Mouse (Mus musculus) neural tube, embryonic 15.5 days (tissue): ENCODE measurements at regions not wholly inside any gene's neighbourhood (a gene's known extent, or its start where the extent isn't known, plus 50 kb on each side); places are given as distances from the start of the nearest gene placed in this dataset.

ENCODE experiments used
- ATAC-seq: fragments of 200-750 bp; cut with Nextera tagmentation; 2 replicates; pipeline ENCODE4 v1.8.0; 2017; ENCODE audit warnings: mild to moderate bottlenecking, moderate TSS enrichment, moderate library complexity; ENCODE audit not compliant: low FRiP score
- H3K27ac ChIP-seq: fragments of 300-500 bp; sonication (generic); replicated peaks from 2 replicates; pipeline ENCODE4 v1.5.1; 2015; ENCODE audit warnings: mild to moderate bottlenecking, inconsistent platforms
- H3K27me3 ChIP-seq: fragments of 300-500 bp; sonication (generic); replicated peaks from 2 replicates; pipeline ENCODE4 v1.6.1; 2015; ENCODE audit warnings: inconsistent platforms
- H3K36me3 ChIP-seq: fragments of 300-500 bp; sonication (generic); 2 replicates; pipeline ENCODE4 v1.6.1; 2015; ENCODE audit warnings: inconsistent platforms
- H3K4me1 ChIP-seq: fragments of 300-500 bp; sonication (generic); 2 replicates; pipeline ENCODE4 v1.6.1; 2015; ENCODE audit warnings: inconsistent platforms
- H3K4me2 ChIP-seq: fragments of 300-500 bp; sonication (generic); 2 replicates; pipeline ENCODE4 v1.6.1; 2015; ENCODE audit warnings: inconsistent platforms, mild to moderate bottlenecking, moderate library complexity
- H3K4me3 ChIP-seq: fragments of 300-500 bp; sonication (generic); replicated peaks from 2 replicates; pipeline ENCODE4 v1.5.1; 2015; ENCODE audit warnings: mild to moderate bottlenecking, inconsistent platforms
- H3K9ac ChIP-seq: fragments of 300-500 bp; sonication (generic); replicated peaks from 2 replicates; pipeline ENCODE4 v1.6.1; 2015; ENCODE audit warnings: mild to moderate bottlenecking, inconsistent platforms
- H3K9me3 ChIP-seq: fragments of 300-500 bp; sonication (generic); replicated peaks from 2 replicates; pipeline ENCODE4 v1.6.1; 2016; ENCODE audit warnings: inconsistent platforms
- WGBS: fragments of 180-500 bp; shearing (Covaris S2); methylation state at CpG from one replicate; pipeline ENCODE4 v1.1.7; 2015; ENCODE audit warnings: mixed read lengths; 5-methylcytosine and 5-hydroxymethylcytosine counted together

DNA sequence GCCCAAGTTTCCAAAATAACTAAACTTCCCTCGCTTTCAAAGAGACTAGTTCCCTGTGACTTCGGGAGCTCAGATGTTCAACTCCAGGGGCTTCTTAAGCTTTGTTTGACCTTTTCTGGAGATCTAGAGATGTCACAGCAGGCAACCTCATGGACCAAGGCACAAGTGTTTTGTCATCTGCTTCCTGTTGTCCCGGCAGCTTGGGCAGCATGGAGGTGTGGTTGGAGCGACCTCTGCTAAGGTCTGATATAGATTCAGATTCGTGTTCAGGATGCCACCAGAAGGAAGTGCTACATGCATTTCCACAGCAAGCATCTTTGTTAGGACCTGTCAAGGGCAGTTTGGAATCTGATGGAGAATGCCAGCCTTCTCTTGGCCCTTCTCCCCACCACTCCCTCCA, 242.1 kb upstream of the Foxq1 start:
- WGBS: 77% methylated on average over 5 of the region's 5 CpGs
- Histone ChIP-seq H3K27ac (no peak overlapping the region), H3K9ac (no peak overlapping the region)

GRCm38 (mm10) chr13:31317066-31317465, 238.9 kb upstream of the Foxq1 start:
- no peak for ATAC-seq
- Histone ChIP-seq H3K27ac (no peak overlapping the region), H3K9me3 (no peaks in the 10 kb centered on the region), H3K9ac (no peak overlapping the region), H3K4me2 (no peak overlapping the region), H3K27me3 (no peaks in the 10 kb centered on the region), H3K4me1 (no peaks in the 10 kb centered on the region), H3K4me3 (no peak overlapping the region), H3K36me3 (no peaks in the 10 kb centered on the region)
- 88% methylated on average over 8 of the region's 8 CpGs for WGBS

More for the DNA sequence above, 242.1 kb upstream of the Foxq1 start:
- H3K27me3 ChIP-seq: no peaks in the 10 kb centered on the region
- H3K36me3 ChIP-seq: no peaks in the 10 kb centered on the region
- ATAC-seq: no peak
- peaks cover 5% of the 10 kb centered on the region; the same call in 1 of the 2 replicates for H3K4me1 ChIP-seq
- H3K4me3 ChIP-seq: no peak overlapping the region
- no peaks in the 10 kb centered on the region for H3K9me3 ChIP-seq
- H3K4me2 ChIP-seq: no peak overlapping the region

DNA sequence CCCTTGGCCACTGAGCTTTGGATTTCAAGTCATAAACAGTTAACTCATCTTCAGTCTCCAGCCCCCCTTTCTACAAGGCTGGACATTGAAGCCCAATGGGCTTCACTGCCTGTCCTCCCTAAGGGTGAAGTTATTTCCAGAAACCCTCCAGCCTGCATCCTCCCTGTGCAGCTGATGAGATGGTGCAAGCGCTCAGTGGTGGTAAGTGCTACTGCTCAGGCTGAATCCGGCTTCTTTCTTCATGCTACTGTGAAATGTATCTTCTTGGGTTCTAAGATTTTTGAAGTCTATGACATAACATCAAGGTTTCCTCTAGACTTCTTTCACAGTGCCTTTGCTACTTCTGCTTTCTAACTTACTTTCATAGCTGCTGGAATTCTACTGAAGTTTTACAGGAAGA, 237.9 kb upstream of the Foxq1 start:
- no peak for ATAC-seq
- no peaks in the 10 kb centered on the region for H3K9me3 ChIP-seq
- no peak overlapping the region for H3K27ac ChIP-seq
- no peaks in the 10 kb centered on the region for H3K27me3 ChIP-seq
- H3K4me1 ChIP-seq: no peaks in the 10 kb centered on the region
- no peak overlapping the region for H3K4me2 ChIP-seq
- H3K36me3 ChIP-seq: no peaks in the 10 kb centered on the region
- H3K4me3 ChIP-seq: no peak overlapping the region
- no peak overlapping the region for H3K9ac ChIP-seq
- WGBS: 94% methylated on average over 2 of the region's 2 CpGs

- H3K9me3 ChIP-seq: no peaks in the 10 kb centered on the region
- H3K36me3 ChIP-seq: no peaks in the 10 kb centered on the region
- H3K4me3 ChIP-seq: no peak overlapping the region
- H3K27me3 ChIP-seq: no peaks in the 10 kb centered on the region
- H3K4me1 ChIP-seq: peaks cover 2% of the 10 kb centered on the region; the same call in 1 of the 2 replicates
- 35% methylated on average over 2 of the region's 2 CpGs for WGBS
- H3K27ac ChIP-seq: no peak overlapping the region
- H3K9ac ChIP-seq: no peak overlapping the region
- ATAC-seq: no peak
- H3K4me2 ChIP-seq: no peak overlapping the region
Observed at GRCm38 (mm10) chr13:31321411-31321810, 234.5 kb upstream of the Foxq1 start.

- Histone ChIP-seq H3K9me3 (no peaks in the 10 kb centered on the region), H3K36me3 (no peaks in the 10 kb centered on the region), H3K4me1 (peaks cover 4% of the 10 kb centered on the region; the same call in 1 of the 2 replicates), H3K4me2 (no peak overlapping the region), H3K9ac (no peak overlapping the region), H3K27ac (no peak overlapping the region), H3K27me3 (no peaks in the 10 kb centered on the region), H3K4me3 (no peak overlapping the region)
- 42% methylated on average over 12 of the region's 12 CpGs for WGBS
- no peak for ATAC-seq
Observed at GRCm38 (mm10) chr13:31326269-31326851, 229.6 kb upstream of the Foxq1 start.

DNA sequence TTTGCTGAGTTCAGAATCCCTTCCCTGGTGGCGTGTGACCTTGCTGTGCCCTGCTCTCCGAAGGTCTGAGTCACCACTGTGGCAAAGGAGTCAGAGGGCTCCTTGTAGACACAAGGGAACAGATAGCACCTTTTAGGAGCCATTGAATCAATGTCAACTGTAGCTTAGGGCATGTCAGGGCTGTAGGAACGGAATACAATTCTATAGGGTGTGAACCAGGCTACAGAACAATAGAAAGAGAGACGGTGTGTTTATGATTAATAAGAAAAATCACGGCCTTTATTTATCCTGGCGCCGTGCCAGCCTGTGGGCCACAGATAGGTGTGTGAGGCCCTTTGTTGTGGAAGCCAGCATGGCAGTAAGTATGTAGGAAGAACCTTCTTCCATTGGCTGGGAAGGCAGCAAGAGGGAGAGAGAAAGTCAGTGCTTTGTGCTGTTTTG, 228.4 kb upstream of the Foxq1 start:
- Histone ChIP-seq H3K4me3 (no peak overlapping the region), H3K9ac (no peak overlapping the region), H3K36me3 (no peaks in the 10 kb centered on the region), H3K9me3 (no peaks in the 10 kb centered on the region), H3K4me1 (peaks cover 4% of the 10 kb centered on the region; the same call in 1 of the 2 replicates), H3K27me3 (no peaks in the 10 kb centered on the region), H3K4me2 (no peak overlapping the region), H3K27ac (no peak overlapping the region)
- no peak for ATAC-seq
- 78% methylated on average over 7 of the region's 7 CpGs for WGBS

DNA sequence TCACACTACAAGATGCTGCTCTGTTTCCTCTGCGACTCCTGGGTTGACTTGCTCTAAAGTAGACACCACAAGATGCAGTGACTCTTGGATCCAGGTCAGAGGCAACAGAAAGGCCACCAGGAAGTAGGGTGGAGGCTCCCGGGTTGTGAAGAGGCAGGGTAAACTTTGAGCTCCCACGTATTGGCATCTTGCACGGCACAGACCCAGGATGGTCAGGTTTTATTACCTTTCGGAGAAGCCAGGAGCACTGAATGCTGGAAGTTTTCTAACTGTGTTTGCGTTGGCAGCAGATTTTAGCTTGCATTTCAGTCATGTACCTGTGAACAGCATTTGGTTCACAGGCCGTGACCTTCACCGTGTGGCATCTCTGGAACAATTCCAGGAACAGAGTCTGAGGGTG, 227.2 kb upstream of the Foxq1 start:
- Histone ChIP-seq H3K36me3 (no peaks in the 10 kb centered on the region), H3K9ac (no peak overlapping the region), H3K4me1 (peaks cover 4% of the 10 kb centered on the region; the same call in 1 of the 2 replicates), H3K27ac (no peak overlapping the region), H3K4me2 (no peak overlapping the region), H3K27me3 (no peaks in the 10 kb centered on the region), H3K4me3 (no peak overlapping the region), H3K9me3 (no peaks in the 10 kb centered on the region)
- no peak for ATAC-seq
- WGBS: 87% methylated on average over 8 of the region's 8 CpGs

DNA sequence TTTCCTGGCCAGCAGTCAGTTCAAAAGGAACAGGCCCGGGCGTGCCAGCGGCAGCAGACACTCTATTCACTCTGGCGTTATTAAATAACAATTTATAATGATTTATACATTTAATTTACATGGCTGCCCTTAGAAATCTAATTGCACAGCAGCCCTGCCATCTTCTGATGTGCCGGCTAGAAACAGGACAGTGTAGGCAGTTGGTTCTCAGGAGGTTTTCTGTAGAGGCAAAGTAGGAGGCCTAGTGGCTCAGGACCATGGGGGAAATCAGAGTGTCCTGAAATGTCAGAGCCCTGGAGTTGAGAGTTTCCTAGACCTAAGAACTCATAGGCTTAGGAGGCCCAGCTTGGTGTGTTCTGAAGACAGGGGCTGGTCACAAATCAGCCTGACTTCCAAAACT, 225.2 kb upstream of the Foxq1 start:
- H3K27ac ChIP-seq: no peak overlapping the region
- peak; percentile 64 for ATAC-seq
- no peak overlapping the region for H3K9ac ChIP-seq
- no peaks in the 10 kb centered on the region for H3K36me3 ChIP-seq
- H3K4me2 ChIP-seq: no peak overlapping the region
- H3K9me3 ChIP-seq: no peaks in the 10 kb centered on the region
- WGBS: 41% methylated on average over 5 of the region's 5 CpGs
- H3K4me1 ChIP-seq: peaks cover 4% of the 10 kb centered on the region; the same call in 1 of the 2 replicates
- H3K4me3 ChIP-seq: no peak overlapping the region
- H3K27me3 ChIP-seq: no peaks in the 10 kb centered on the region

GRCm38 (mm10) chr13:31334981-31335380, 221.0 kb upstream of the Foxq1 start:
- Histone ChIP-seq H3K4me3 (no peak overlapping the region), H3K4me1 (no peaks in the 10 kb centered on the region; the same call in 1 of the 2 replicates), H3K9ac (no peak overlapping the region), H3K9me3 (no peaks in the 10 kb centered on the region), H3K4me2 (no peak overlapping the region), H3K36me3 (no peaks in the 10 kb centered on the region), H3K27ac (no peak overlapping the region), H3K27me3 (no peaks in the 10 kb centered on the region)
- ATAC-seq: no peak
- WGBS: 88% methylated on average over 3 of the region's 3 CpGs

GRCm38 (mm10) chr13:31337631-31338030, 218.3 kb upstream of the Foxq1 start:
- H3K4me1 ChIP-seq: peaks cover 6% of the 10 kb centered on the region
- no peak overlapping the region for H3K9ac ChIP-seq
- WGBS: 27% methylated on average over 6 of the region's 6 CpGs
- ATAC-seq: peak; percentile 39
- no peak overlapping the region for H3K27ac ChIP-seq
- H3K36me3 ChIP-seq: no peaks in the 10 kb centered on the region
- no peaks in the 10 kb centered on the region for H3K9me3 ChIP-seq
- no peak overlapping the region for H3K4me3 ChIP-seq
- no peaks in the 10 kb centered on the region for H3K27me3 ChIP-seq
- no peak overlapping the region for H3K4me2 ChIP-seq

- ATAC-seq: no peak
- no peak overlapping the region for H3K4me2 ChIP-seq
- no peaks in the 10 kb centered on the region for H3K36me3 ChIP-seq
- no peak overlapping the region for H3K27ac ChIP-seq
- no peaks in the 10 kb centered on the region for H3K27me3 ChIP-seq
- no peak overlapping the region for H3K4me3 ChIP-seq
- H3K4me1 ChIP-seq: peaks cover 6% of the 10 kb centered on the region
- no peak overlapping the region for H3K9ac ChIP-seq
- no peaks in the 10 kb centered on the region for H3K9me3 ChIP-seq
- 89% methylated on average over 7 of the region's 7 CpGs for WGBS
Observed at GRCm38 (mm10) chr13:31339386-31339785, 216.5 kb upstream of the Foxq1 start.

DNA sequence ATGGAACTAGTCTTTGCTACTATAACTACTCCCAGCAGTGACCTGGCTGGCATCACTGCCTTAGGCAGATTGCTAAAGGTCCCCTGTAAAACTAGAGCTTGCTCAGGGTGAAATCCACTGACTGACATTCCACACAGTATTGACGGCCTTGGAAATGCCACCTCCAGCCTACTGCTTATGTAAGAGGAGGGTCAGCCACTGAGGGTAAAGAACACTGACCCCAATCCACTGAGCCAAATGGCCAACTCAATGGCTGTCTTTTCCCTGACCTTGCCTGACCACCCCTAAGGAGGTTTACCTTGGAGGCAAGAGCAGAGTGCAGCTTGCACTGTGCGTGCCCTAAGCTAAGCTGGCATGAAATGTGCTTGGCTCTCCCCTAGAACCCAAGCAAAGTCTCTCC, 216.0 kb upstream of the Foxq1 start:
- H3K9me3 ChIP-seq: 0 out of 2 replicates have a peak, but pooled peaks cover under 1% of the 10 kb centered on the region
- ATAC-seq: no peak
- WGBS: 83% methylated on average over 2 of the region's 2 CpGs
- H3K36me3 ChIP-seq: no peaks in the 10 kb centered on the region
- H3K9ac ChIP-seq: no peak overlapping the region
- H3K27me3 ChIP-seq: no peaks in the 10 kb centered on the region
- H3K27ac ChIP-seq: no peak overlapping the region
- H3K4me2 ChIP-seq: no peak overlapping the region
- peaks cover 6% of the 10 kb centered on the region for H3K4me1 ChIP-seq
- H3K4me3 ChIP-seq: no peak overlapping the region
